Mouse (Mus musculus) megakaryocyte progenitor cell, adult 5-6 weeks (primary cell): ENCODE measurements around the gene P2ry13. TPM values are rescaled to one million over a fixed set of nuclear protein-coding genes. Genes with fewer than 3 reads are reported as not detected.

ENCODE experiments used
- ATAC-seq: replicated peaks from 2 replicates; pipeline ENCODE4 v1.8.0; 2016; ENCODE audit warnings: mild to moderate bottlenecking, moderate TSS enrichment, inconsistent platforms; ENCODE audit not compliant: poor library complexity
- total RNA-seq, 2 experiments: library from RNA; stranded (forward) in 1 of 2; stranded (reverse) in 1 of 2; fragments of 157-497, 149-512 nt in 1 of 2; fragments of 200-1000 nt in 1 of 2; gene quantifications; 2 replicates each; pipeline versions ENCODE4 v1.2.3 to v1.2.4; 2015 to 2017

The P2ry13 gene
- 0.95 and 1.6 TPM in 2 replicates for total RNA-seq (2015)
- 0.78 and 0.83 TPM in 2 replicates for total RNA-seq (2017)

DNA sequence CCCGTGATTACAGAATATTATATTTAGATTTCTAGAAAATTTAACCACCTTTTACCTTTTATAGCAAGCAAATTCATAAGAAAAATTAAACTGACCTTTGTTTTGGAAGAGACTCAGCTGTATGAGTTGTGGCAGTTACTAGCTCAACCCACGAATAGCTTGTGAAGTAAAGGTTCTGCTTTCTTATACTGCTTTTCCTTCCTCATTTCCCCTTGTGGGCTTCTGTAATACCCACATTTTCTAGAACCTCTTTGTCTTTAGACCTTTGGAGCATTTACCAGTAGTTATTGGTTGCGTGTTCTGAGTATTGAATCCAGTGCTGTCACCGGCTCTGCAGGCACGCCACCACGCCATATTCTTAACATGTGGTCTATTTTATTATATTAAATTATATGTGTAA lies at the start of gene P2ry13:
Gene P2ry13 (minus strand): TSS at position 156 of the 400 bp plus-strand sequence.
- peak; percentile 35 for ATAC-seq

- ATAC-seq, result no peak
These were observed 47.3 kb upstream of the P2ry13 start for GRCm38 (mm10) chr3:59257740-59258664.

DNA sequence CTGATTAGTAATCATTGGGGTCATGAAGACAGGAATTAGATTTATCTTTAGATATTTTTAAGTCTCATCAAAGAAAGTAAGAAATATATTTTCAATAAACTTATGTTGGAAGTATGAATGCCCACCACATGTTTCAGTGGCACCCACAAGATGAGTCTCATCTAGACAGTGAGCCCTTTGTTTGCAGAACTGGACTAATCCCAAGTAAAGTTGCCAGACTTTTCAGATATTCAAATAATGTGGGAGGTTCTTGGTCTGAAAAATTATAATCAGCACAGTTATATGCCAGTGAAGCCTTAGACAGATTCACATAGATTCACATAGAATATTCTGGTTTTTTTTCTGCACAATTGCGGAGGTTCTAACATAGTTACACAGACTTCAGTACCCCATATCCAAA lies 39.8 kb upstream of the P2ry13 start:
- ATAC-seq, result no peak

DNA sequence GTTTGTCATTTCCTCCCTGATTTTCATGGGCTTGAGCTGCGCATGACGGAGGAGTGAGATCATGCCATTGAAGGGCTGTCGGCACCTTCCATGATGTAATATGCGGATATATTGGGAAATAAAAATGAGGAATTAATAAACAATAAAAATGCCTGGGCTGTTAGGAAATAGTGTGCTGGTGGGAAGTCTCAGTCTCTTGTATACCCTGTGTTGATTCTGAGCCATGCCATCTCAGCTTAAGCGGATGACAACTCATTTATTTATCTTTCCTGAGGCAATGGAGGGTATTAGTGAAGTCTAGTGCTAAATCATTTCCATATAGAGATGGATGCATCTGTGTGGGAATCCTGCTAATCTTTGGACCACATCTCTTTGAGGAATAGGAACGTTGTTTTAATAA lies 37.3 kb upstream of the P2ry13 start:
- no peak for ATAC-seq

- no peak for ATAC-seq
These were observed 32.7 kb upstream of the P2ry13 start for GRCm38 (mm10) chr3:59243384-59243783.

DNA sequence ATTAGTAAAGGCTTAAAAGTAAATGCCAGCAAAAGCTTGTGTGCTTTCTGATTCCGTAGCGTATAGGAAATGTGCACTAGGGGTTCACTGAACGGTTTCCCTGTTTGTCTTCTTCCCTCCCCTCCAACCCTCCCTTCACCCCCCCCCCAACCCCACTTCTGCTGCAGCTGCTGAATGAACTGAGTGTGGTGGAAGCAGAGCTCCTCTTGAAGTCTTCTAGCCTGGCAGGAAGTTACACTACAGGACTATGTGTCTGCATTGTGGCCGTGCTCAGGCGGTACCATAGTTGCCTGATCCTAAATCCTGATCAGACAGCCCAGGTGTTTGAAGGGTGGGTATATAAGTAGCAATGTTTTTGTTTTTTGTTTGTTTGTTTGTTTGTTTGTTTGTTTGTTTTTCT lies 24.2 kb upstream of the P2ry13 start:
- peak; percentile 97 for ATAC-seq

GRCm38 (mm10) chr3:59230912-59231311 lies 20.2 kb upstream of the P2ry13 start:
- ATAC-seq, result no peak

DNA sequence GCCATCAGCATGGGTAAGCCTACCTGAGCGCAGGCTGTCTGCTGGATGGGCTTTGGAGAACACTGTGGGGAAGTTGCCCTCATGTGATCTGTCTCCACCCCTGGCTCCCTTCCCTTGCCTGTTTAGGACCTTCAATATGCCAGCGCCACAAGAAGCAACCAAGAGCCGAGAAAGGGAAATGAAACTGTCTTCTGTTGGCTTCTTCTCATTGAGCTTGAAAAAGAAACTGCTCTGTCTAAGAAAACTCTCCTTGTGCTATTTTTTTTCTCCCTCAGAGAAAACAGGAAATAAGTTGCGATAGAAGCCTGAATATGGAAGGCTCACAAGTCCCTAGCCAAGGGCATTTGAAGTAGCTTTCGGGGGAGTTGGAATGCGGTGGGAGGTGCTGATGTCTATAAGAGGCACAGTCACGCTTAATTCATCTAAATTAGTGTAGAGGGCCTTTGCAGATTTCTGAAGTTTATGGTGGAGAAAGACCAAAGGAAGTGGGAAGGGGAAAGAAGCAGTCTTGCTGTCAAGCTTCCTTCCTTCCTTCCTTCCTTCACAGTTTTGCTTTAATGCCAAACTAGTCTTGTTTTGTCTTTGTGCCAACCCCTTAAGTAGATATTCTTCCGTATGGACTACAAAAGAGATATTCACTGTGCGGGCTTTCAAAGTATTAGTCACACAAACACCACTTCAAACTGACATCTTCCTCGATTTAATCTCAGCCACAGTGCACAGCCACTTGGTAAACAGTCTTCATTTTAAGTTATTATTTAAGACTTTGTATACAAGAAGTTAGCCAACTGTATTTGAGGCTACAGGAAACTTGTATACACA lies 18.3 kb upstream of the P2ry13 start:
- ATAC-seq, result peak; percentile 86

DNA sequence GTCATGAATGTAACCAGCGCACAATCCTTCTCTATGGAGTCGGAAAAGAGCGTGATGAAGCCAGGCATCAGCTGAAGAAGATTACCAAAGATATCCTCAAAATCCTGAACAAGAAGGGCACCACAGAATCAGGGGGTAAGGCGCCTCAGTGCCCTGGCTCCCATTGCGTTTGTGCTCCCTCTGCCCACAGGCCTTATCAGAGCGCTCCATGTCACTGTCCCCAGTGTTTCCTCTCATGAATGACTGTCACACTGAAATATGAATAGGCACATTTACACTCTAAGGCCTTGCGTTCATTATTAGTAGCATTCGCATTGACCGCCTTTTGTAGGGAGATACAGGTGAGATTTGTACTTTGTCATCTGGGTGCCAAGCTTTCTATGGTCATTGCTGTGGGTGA lies 17.0 kb upstream of the P2ry13 start:
- peak; percentile 59 for ATAC-seq

DNA sequence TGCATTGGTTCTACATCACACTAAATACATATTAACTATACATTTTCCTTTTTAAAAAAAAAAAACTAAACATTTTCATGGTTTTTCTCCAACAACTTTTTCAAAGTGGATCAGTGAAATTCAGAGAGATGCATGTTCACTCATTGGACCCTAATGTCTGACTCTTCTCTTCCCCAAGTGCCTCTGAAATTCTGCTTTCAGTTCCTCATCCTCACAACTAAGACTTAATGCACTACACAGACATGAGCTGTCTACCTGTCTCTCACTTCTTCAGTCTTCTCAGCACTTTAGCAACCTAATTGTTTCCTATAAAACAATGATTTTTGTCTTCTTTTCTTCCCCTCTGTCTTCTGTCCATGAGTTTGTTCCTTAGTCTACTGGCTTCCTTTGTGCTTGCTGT lies 14.7 kb upstream of the P2ry13 start:
- ATAC-seq, result peak; percentile 38; the same call in 1 of the 2 replicates

- no peak for ATAC-seq
These were observed 11.6 kb upstream of the P2ry13 start for GRCm38 (mm10) chr3:59222303-59222702.

- ATAC-seq, result no peak
These were observed 8.6 kb upstream of the P2ry13 start for GRCm38 (mm10) chr3:59219326-59219725.

- ATAC-seq, result no peak
These were observed 6.5 kb upstream of the P2ry13 start for GRCm38 (mm10) chr3:59217211-59217610.

- peak; percentile 59 for ATAC-seq
These were observed 1.7 kb upstream of the P2ry13 start for GRCm38 (mm10) chr3:59212404-59212803.

- ATAC-seq, result peak; percentile 58
These were observed 1.1 kb upstream of the P2ry13 start for GRCm38 (mm10) chr3:59211784-59212183.

DNA sequence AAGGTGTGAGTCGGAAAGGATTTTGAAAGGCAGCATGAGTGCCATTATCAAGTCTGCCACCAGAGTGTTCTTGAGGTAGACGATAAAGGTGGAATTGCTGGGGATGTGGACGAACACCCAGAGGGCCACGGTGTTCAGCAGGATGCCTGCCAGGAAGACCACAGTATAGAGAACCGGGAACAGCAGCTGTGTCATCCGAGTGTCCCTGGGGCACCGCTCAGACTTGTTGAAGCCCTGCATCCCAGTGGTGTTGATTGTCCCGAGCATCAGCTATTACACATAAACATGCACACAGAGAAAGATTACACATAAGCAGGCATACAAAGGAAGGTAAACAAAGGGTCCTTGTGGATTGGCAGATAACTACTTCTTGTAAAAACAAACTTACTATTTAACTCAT lies 593 bp downstream of the P2ry13 start:
- ATAC-seq, result no peak

DNA sequence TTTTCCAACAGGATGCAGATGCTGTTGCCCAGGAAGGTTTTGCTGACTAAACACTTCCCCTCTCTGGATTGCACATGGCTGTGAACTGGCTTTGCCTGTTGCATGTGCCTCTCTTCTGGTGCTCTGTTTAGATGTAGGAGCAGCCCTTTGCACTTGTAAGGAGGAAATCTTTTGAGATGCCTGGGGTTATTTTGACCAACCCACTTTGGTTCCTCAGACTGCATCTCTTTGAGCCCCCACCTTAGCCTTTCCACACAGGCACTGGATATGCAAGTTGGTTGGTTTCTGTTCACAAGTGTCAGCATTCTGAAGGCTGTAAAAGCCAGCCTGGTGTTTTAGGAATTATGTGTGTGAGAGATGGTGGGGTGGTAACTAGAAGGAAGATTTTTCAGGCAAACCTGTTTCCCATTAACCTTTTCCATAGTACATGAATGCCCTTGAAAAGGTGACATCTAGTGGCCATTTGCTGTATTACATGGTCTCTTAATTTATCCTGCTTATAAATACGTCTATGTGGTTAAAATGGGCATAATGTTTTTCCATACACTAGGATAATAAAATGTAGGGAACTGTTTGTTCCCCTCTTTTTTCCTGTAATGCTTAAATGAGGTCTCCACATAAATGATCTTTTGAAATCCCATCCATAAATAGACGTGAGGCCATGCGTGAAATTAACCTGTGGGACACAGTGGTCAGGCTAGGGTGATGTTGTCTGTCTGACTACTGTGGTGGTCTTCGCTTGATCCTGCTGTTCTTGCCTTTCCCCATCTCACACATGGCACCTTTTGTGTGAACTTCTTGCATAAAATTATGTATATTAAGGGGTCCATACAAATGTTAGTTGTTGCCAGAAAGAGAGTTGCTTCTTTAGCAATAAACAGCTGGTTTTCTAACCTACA lies 1.8 kb downstream of the P2ry13 start:
- ATAC-seq, result peak; percentile 13; the same call in 1 of the 2 replicates

- peak; percentile 43 for ATAC-seq
These were observed 4.7 kb downstream of the P2ry13 start for GRCm38 (mm10) chr3:59205941-59206340.

GRCm38 (mm10) chr3:59204719-59205503 lies 5.8 kb downstream of the P2ry13 start:
- ATAC-seq, result peak; percentile 42
